Mouse (Mus musculus): ENCODE data around the gene Pdzk1.

DNA sequence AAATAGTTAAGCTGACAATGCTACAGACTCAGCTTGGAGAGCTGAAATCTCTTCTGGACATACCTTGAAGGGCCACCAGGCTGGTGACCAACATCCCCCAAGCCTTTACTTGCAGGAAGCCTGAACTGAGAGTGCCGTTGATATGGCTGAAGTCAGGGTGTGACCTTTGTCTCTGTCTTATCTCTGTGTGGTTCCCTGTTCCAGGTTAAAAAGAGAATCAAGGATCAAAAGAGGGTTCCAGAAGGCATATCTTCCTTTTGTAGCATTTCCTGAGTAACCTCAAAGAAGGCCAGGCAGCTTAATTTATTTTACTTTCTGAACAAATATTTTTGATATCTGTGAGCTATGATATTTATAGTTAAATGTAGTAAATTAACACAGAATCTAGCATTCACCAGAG is 26.9 kb upstream of the Pdzk1 start:
- no peak for TF ChIP-seq CTCF (IDR thresholded peaks at IDR 0.05; ENCODE audit: low read depth)
- TF ChIP-seq EP300 (optimal IDR thresholded peaks at IDR 0.05), result no peak
